Comparison of ENCODE assay signal across 8 mouse cellular contexts in the genomic region with DNA sequence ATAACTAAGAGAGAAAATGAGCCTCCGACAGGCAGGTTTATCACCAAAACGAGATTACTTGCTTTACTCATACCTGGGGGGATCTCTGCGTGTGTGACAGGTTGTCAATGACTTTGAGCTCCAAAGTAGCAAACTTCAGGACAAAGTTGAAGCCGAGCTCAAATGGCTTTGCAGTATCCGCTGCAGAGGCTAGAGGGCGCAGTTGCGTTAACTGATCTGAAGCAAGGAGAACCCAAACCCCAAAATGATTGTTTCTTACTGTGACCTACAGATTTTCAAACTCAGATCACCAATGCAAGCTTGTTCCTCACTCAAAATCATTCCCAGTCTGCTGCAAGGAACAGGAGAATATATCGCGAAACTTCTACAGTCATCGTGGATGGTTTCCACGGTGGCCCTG. TPM values are rescaled to one million over a fixed set of nuclear protein-coding genes. Genes with fewer than 3 reads are reported as not detected.
A peak's percentile ranks its signal among the peaks of the same experiment; 100 is the strongest.
DNase-seq lines count a peak whose midpoint lies in the region; ATAC-seq lines count a peak whose summit lies in the region.

No protein-coding gene starts in this region.

- H3K27ac ChIP-seq in forebrain, embryonic 10.5 days, result no peak overlapping the region
- H3K27ac ChIP-seq in forebrain, embryonic 12.5 days, result no peak overlapping the region
- H3K27ac ChIP-seq in heart, embryonic 10.5 days, result no peak overlapping the region

- no peak overlapping the region for H3K9ac ChIP-seq in forebrain, embryonic 12.5 days

- 36% methylated on average over 11 of the region's 11 CpGs for WGBS in forebrain, embryonic 10.5 days
- 35% methylated on average over 11 of the region's 11 CpGs for WGBS in forebrain, embryonic 12.5 days
- WGBS in heart, embryonic 10.5 days, result 24% methylated on average over 11 of the region's 11 CpGs

- H3K36me3 ChIP-seq in forebrain, embryonic 10.5 days (replicated peaks), result no peaks in the 10 kb centered on the region
- no peaks in the 10 kb centered on the region for H3K36me3 ChIP-seq in forebrain, embryonic 12.5 days (replicated peaks)
- no peaks in the 10 kb centered on the region for H3K36me3 ChIP-seq in heart, embryonic 10.5 days

- H3K9me3 ChIP-seq in forebrain, embryonic 10.5 days, result no peaks in the 10 kb centered on the region
- no peaks in the 10 kb centered on the region for H3K9me3 ChIP-seq in forebrain, embryonic 12.5 days
- no peaks in the 10 kb centered on the region for H3K9me3 ChIP-seq in heart, embryonic 10.5 days

- peaks cover 20% of the 10 kb centered on the region for H3K4me1 ChIP-seq in forebrain, embryonic 10.5 days
- peaks cover 13% of the 10 kb centered on the region for H3K4me1 ChIP-seq in forebrain, embryonic 12.5 days
- no peaks in the 10 kb centered on the region for H3K4me1 ChIP-seq in heart, embryonic 10.5 days

- ATAC-seq in forebrain, embryonic 12.5 days (ENCODE audit: low FRiP score), result no peak

- no peak overlapping the region for H3K4me3 ChIP-seq in forebrain, embryonic 10.5 days
- no peak overlapping the region for H3K4me3 ChIP-seq in forebrain, embryonic 12.5 days (replicated peaks)
- H3K4me3 ChIP-seq in heart, embryonic 10.5 days, result no peak overlapping the region

- H3K27me3 ChIP-seq in forebrain, embryonic 10.5 days (ENCODE audit: poor library complexity, severe bottlenecking), result no peaks in the 10 kb centered on the region
- no peaks in the 10 kb centered on the region for H3K27me3 ChIP-seq in forebrain, embryonic 12.5 days
- no peaks in the 10 kb centered on the region for H3K27me3 ChIP-seq in heart, embryonic 10.5 days (ENCODE audit: insufficient read depth, poor library complexity, severe bottlenecking)

- no peak overlapping the region for H3K4me2 ChIP-seq in forebrain, embryonic 12.5 days

- peak; percentile 57 for DNase-seq in forebrain, embryonic 10.5 days (ENCODE audit: extremely low spot score, low spot score)
- peak; percentile 82 for DNase-seq in R1 (ENCODE audit: low read depth, low spot score)
- peak; percentile 63 to 76 for DNase-seq in cerebellum, postnatal 4 days (ENCODE audit: low spot score in 2 of 2)
- DNase-seq in heart, embryonic 10.5 days (ENCODE audit: low spot score), result peak; percentile 75
- DNase-seq in left cerebral cortex, adult 18-20 months (ENCODE audit: low spot score in 2 of 2), result peak; percentile 81 to 86
- DNase-seq in naive thymus-derived CD4-positive, alpha-beta T cell, adult 2 months (ENCODE audit: low read depth), result peak; percentile 3
- DNase-seq in telencephalon, adult 2 months (ENCODE audit: low read depth, low spot score), result peak; percentile 42

RNA-seq across cellular contexts. Expression of a gene that starts 59.3 kb away (rescaled TPM):
- polyA plus RNA-seq in forebrain, embryonic 10.5 days (2016; fragmentation: Nextera tagmentation; extraction: Ambion mirVana), result 27.1 and 31.4 TPM in 2 replicates
- 34.6 and 37.7 TPM in 2 replicates for polyA plus RNA-seq in forebrain, embryonic 12.5 days (2016; fragmentation: Nextera tagmentation; extraction: Ambion mirVana)
- polyA plus RNA-seq in heart, embryonic 10.5 days (2016; fragmentation: Nextera tagmentation; extraction: Ambion mirVana), result 26.4 and 28.1 TPM in 2 replicates
- total RNA-seq in left cerebral cortex, adult 18-20 months (2021), result 10 to 100 TPM; 31.2 to 31.7 TPM

RNA-seq across cellular contexts. Expression of a gene that starts 60.0 kb away (rescaled TPM):
- polyA plus RNA-seq in forebrain, embryonic 10.5 days (2016; fragmentation: Nextera tagmentation; extraction: Ambion mirVana), result 1.8 and 1.9 TPM in 2 replicates
- 1.7 and 2.2 TPM in 2 replicates for polyA plus RNA-seq in forebrain, embryonic 12.5 days (2016; fragmentation: Nextera tagmentation; extraction: Ambion mirVana)
- 2.7 TPM in 2 replicates for polyA plus RNA-seq in heart, embryonic 10.5 days (2016; fragmentation: Nextera tagmentation; extraction: Ambion mirVana)
- total RNA-seq in left cerebral cortex, adult 18-20 months (2021), result not detected

Comparison
In these comparisons a context has a peak if more than half of its experiments do, and no peak if none do; other contexts are left out.
1. DNase-seq: peak in every context shown above with its lines; median percentile 84 in left cerebral cortex, adult 18-20 months; 82 in R1; 75 in heart, embryonic 10.5 days; 70 in cerebellum, postnatal 4 days; 57 in forebrain, embryonic 10.5 days; 42 in telencephalon, adult 2 months; 3 in naive thymus-derived CD4-positive, alpha-beta T cell, adult 2 months.